Mouse (Mus musculus): Measurements from ENCODE around the gene Clcn3. TPM values are rescaled to one million over a fixed set of nuclear protein-coding genes. Genes with fewer than 3 reads are reported as not detected.

Gene Clcn3
- polyA plus RNA-seq, 1 experiment from 2014 or later, result 37.5 TPM

- H3K27ac ChIP-seq (ENCODE audit: low read depth, low read length), result no peak overlapping the region
- DNase-seq (ENCODE audit: low spot score), result no peak
- H3K9me3 ChIP-seq (ENCODE audit: control insufficient read depth, low read length), result no peaks in the 10 kb centered on the region
- no peaks in the 10 kb centered on the region for H3K36me3 ChIP-seq (ENCODE audit: control insufficient read depth, insufficient read depth, low read length)
- no peaks in the 10 kb centered on the region for H3K27me3 ChIP-seq (ENCODE audit: control insufficient read depth, insufficient read depth, low read length)
- no peak overlapping the region for H3K4me2 ChIP-seq (ENCODE audit: low read depth)
- 94% methylated on average over 2 of the region's 2 CpGs for WGBS
- no peak overlapping the region for H3K4me3 ChIP-seq (ENCODE audit: low read depth, low read length)
- H3K9ac ChIP-seq (ENCODE audit: low read length), result no peak overlapping the region
- H3K4me1 ChIP-seq (ENCODE audit: control insufficient read depth, insufficient read depth, low read length), result no peaks in the 10 kb centered on the region
- ATAC-seq (ENCODE audit: insufficient read depth, low FRiP score, low TSS enrichment), result no peak
Observed at GRCm38 (mm10) chr8:60942867-60943266, 40.2 kb downstream of the Clcn3 start.

DNA sequence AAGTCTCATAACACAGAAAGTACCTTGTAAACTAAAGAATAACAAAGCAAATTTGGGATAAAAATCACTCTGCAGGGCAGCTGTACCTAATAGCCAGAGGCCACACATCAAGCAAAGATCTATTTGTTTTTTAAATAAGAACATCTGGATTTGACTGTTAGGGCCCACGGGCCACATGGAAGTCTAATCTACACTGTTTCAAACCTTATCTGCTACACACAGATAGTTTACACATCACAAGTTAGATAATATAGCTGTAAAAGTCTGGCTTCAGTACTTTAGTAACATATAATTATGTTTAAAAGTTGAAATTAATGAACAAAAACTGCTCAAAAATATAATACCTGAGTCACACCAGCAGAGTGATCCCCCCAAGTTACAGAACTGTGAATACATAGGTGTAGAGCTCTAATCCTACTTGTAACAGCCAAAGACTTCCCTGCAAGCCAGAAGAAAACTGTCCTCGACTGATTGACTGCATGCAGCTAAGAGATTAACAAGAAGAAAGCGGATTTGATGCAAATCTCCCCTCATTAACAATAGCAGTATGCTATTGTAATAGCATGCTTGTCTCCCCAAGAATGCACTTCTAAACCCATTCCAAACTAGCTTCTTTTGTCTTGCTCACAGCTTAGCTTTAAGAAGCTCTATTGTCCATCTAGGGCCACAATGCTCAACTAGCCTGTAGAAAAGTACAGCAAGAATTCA lies 44.2 kb downstream of the Clcn3 start:
- no peak overlapping the region for H3K27ac ChIP-seq (ENCODE audit: low read depth, low read length)
- no peaks in the 10 kb centered on the region for H3K27me3 ChIP-seq (ENCODE audit: control insufficient read depth, insufficient read depth, low read length)
- no peak for DNase-seq (ENCODE audit: low spot score)
- 63% methylated on average over 3 of the region's 3 CpGs for WGBS
- H3K9ac ChIP-seq (ENCODE audit: low read length), result no peak overlapping the region
- H3K4me2 ChIP-seq (ENCODE audit: low read depth), result no peak overlapping the region
- no peaks in the 10 kb centered on the region for H3K9me3 ChIP-seq (ENCODE audit: control insufficient read depth, low read length)
- no peak for ATAC-seq (ENCODE audit: insufficient read depth, low FRiP score, low TSS enrichment)
- no peak overlapping the region for H3K4me3 ChIP-seq (ENCODE audit: low read depth, low read length)
- H3K36me3 ChIP-seq (ENCODE audit: control insufficient read depth, insufficient read depth, low read length), result no peaks in the 10 kb centered on the region
- H3K4me1 ChIP-seq (ENCODE audit: control insufficient read depth, insufficient read depth, low read length), result no peaks in the 10 kb centered on the region

DNA sequence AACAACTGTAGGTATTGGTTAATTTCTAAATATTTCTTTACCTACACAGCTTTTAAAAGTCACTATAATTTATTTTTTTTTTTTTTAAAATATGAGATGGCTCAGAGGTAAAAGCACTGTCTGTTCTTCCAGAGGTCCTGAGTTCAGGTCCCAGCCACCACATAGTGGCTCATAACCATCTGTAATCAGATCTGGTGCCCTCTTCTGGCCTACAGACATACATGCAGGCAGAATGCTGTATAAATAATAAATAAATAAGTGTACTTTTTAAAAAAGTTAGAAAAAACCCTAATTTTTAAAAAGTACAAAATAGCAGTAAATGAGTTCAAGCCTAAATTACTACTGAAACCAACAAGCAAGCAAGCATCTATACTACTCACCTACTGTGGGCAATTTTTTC lies 49.5 kb downstream of the Clcn3 start:
- Histone ChIP-seq H3K9me3 (ENCODE audit: control insufficient read depth, low read length) (no peaks in the 10 kb centered on the region), H3K36me3 (ENCODE audit: control insufficient read depth, insufficient read depth, low read length) (no peaks in the 10 kb centered on the region), H3K27me3 (ENCODE audit: control insufficient read depth, insufficient read depth, low read length) (no peaks in the 10 kb centered on the region), H3K27ac (ENCODE audit: low read depth, low read length) (no peak overlapping the region), H3K4me3 (ENCODE audit: low read depth, low read length) (no peak overlapping the region), H3K4me2 (ENCODE audit: low read depth) (no peak overlapping the region), H3K4me1 (ENCODE audit: control insufficient read depth, insufficient read depth, low read length) (no peaks in the 10 kb centered on the region), H3K9ac (ENCODE audit: low read length) (no peak overlapping the region)
- ATAC-seq (ENCODE audit: insufficient read depth, low FRiP score, low TSS enrichment) (no peak), DNase-seq (ENCODE audit: low spot score) (no peak)

GRCm38 (mm10) chr8:60920176-60920575 lies 62.9 kb downstream of the Clcn3 start:
- Histone ChIP-seq H3K4me1 (ENCODE audit: control insufficient read depth, insufficient read depth, low read length) (no peaks in the 10 kb centered on the region), H3K4me2 (ENCODE audit: low read depth) (no peak overlapping the region), H3K9me3 (ENCODE audit: control insufficient read depth, low read length) (no peaks in the 10 kb centered on the region), H3K9ac (ENCODE audit: low read length) (no peak overlapping the region), H3K27me3 (ENCODE audit: control insufficient read depth, insufficient read depth, low read length) (no peaks in the 10 kb centered on the region), H3K27ac (ENCODE audit: low read depth, low read length) (no peak overlapping the region), H3K36me3 (ENCODE audit: control insufficient read depth, insufficient read depth, low read length) (no peaks in the 10 kb centered on the region), H3K4me3 (ENCODE audit: low read depth, low read length) (no peak overlapping the region)
- DNase-seq (ENCODE audit: low spot score) (no peak), ATAC-seq (ENCODE audit: insufficient read depth, low FRiP score, low TSS enrichment) (no peak)
- 90% methylated on average over 4 of the region's 4 CpGs for WGBS

DNA sequence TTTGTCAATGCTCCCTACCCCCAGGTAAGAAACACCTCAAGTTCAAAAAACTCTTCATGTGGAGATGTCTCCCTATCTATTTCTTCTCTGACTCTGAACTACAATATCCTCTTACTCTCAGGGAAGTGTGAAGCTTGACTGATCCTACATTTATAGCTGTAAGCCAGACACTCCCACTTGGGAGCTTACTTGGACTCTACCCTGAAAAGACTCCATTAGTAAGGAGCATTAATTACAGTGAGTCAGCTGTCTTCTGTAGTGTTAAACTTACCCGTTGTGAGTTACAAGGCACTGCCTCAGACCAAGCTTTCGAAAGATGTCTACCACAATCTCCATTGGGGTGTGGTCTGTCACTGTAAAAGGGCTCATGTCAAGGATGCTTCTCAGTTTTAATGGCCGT lies 64.0 kb downstream of the Clcn3 start:
- Histone ChIP-seq H3K27ac (ENCODE audit: low read depth, low read length) (no peak overlapping the region), H3K4me1 (ENCODE audit: control insufficient read depth, insufficient read depth, low read length) (no peaks in the 10 kb centered on the region), H3K9me3 (ENCODE audit: control insufficient read depth, low read length) (no peaks in the 10 kb centered on the region), H3K9ac (ENCODE audit: low read length) (no peak overlapping the region), H3K4me3 (ENCODE audit: low read depth, low read length) (no peak overlapping the region), H3K4me2 (ENCODE audit: low read depth) (no peak overlapping the region), H3K27me3 (ENCODE audit: control insufficient read depth, insufficient read depth, low read length) (no peaks in the 10 kb centered on the region), H3K36me3 (ENCODE audit: control insufficient read depth, insufficient read depth, low read length) (no peaks in the 10 kb centered on the region)
- 89% methylated on average over 3 of the region's 3 CpGs for WGBS
- DNase-seq (ENCODE audit: low spot score) (no peak), ATAC-seq (ENCODE audit: insufficient read depth, low FRiP score, low TSS enrichment) (no peak)

GRCm38 (mm10) chr8:60912554-60912953 lies 70.5 kb downstream of the Clcn3 start:
- no peak overlapping the region for H3K27ac ChIP-seq (ENCODE audit: low read depth, low read length)
- no peak for ATAC-seq (ENCODE audit: insufficient read depth, low FRiP score, low TSS enrichment)
- H3K27me3 ChIP-seq (ENCODE audit: control insufficient read depth, insufficient read depth, low read length), result no peaks in the 10 kb centered on the region
- no peak overlapping the region for H3K9ac ChIP-seq (ENCODE audit: low read length)
- WGBS, result 49% methylated on average over 10 of the region's 10 CpGs
- no peaks in the 10 kb centered on the region for H3K36me3 ChIP-seq (ENCODE audit: control insufficient read depth, insufficient read depth, low read length)
- no peak for DNase-seq (ENCODE audit: low spot score)
- no peak overlapping the region for H3K4me3 ChIP-seq (ENCODE audit: low read depth, low read length)
- H3K4me1 ChIP-seq (ENCODE audit: control insufficient read depth, insufficient read depth, low read length), result no peaks in the 10 kb centered on the region
- H3K4me2 ChIP-seq (ENCODE audit: low read depth), result no peak overlapping the region
- no peaks in the 10 kb centered on the region for H3K9me3 ChIP-seq (ENCODE audit: control insufficient read depth, low read length)

DNA sequence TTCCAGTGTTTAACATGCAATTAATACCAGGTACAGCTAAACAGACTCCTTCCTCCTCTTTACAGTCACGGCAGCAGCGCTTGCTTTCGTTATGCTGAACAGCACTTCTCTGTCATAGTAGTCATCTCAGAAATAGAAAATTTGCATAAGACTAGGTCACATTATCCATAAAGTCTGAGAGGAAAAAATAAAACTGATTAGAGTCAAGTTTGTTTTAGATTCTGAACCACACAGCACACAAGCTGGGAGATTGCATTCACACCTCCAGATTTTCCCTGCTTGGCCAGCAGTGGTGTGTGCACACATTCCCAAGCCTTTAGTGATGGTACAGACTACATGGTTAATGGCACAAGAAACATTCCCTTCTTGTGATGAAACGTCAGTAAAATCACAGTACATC lies 71.0 kb downstream of the Clcn3 start:
- Histone ChIP-seq H3K4me1 (ENCODE audit: control insufficient read depth, insufficient read depth, low read length) (no peaks in the 10 kb centered on the region), H3K4me3 (ENCODE audit: low read depth, low read length) (no peak overlapping the region), H3K9ac (ENCODE audit: low read length) (no peak overlapping the region), H3K27ac (ENCODE audit: low read depth, low read length) (no peak overlapping the region), H3K4me2 (ENCODE audit: low read depth) (no peak overlapping the region), H3K36me3 (ENCODE audit: control insufficient read depth, insufficient read depth, low read length) (no peaks in the 10 kb centered on the region), H3K27me3 (ENCODE audit: control insufficient read depth, insufficient read depth, low read length) (no peaks in the 10 kb centered on the region), H3K9me3 (ENCODE audit: control insufficient read depth, low read length) (no peaks in the 10 kb centered on the region)
- 86% methylated on average over 4 of the region's 4 CpGs for WGBS
- no peak for DNase-seq (ENCODE audit: low spot score)
- no peak for ATAC-seq (ENCODE audit: insufficient read depth, low FRiP score, low TSS enrichment)

DNA sequence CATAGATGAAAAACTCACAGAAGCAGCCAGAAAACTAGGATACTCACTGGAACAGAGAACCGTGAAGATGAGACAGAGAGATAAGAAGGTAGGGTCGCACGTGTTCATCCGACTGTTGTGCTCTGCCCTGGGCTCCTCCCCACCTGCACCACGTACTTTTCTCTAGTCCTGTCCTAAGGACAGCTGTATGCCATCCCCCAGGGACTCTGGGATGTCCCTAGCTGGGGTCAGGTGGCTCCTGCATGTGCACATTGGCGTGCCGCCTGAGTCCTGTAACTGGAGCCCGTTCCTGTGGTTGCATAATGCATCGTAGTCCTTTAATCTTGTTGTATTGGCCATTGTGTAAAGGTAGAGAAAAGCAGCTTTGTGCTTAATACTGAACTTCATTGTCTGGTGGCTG lies 83.0 kb downstream of the Clcn3 start:
- DNase-seq (ENCODE audit: low spot score), result no peak
- no peak overlapping the region for H3K4me2 ChIP-seq (ENCODE audit: low read depth)
- WGBS, result 86% methylated on average over 9 of the region's 9 CpGs
- H3K9me3 ChIP-seq (ENCODE audit: control insufficient read depth, low read length), result no peaks in the 10 kb centered on the region
- no peak overlapping the region for H3K4me3 ChIP-seq (ENCODE audit: low read depth, low read length)
- no peak overlapping the region for H3K27ac ChIP-seq (ENCODE audit: low read depth, low read length)
- no peaks in the 10 kb centered on the region; the same call in 1 of the 2 replicates for H3K36me3 ChIP-seq (ENCODE audit: control insufficient read depth, insufficient read depth, low read length)
- ATAC-seq (ENCODE audit: insufficient read depth, low FRiP score, low TSS enrichment), result peak; percentile 35; the same call in 1 of the 2 replicates
- no peaks in the 10 kb centered on the region for H3K4me1 ChIP-seq (ENCODE audit: control insufficient read depth, insufficient read depth, low read length)
- H3K9ac ChIP-seq (ENCODE audit: low read length), result no peak overlapping the region
- no peaks in the 10 kb centered on the region for H3K27me3 ChIP-seq (ENCODE audit: control insufficient read depth, insufficient read depth, low read length)

- 89% methylated on average over 6 of the region's 6 CpGs for WGBS
- no peak for ATAC-seq (ENCODE audit: insufficient read depth, low FRiP score, low TSS enrichment)
Observed at GRCm38 (mm10) chr8:60895878-60896277, 87.2 kb downstream of the Clcn3 start.

More at GRCm38 (mm10) chr8:60895878-60896277, 87.2 kb downstream of the Clcn3 start:
- H3K4me1 ChIP-seq (ENCODE audit: control insufficient read depth, insufficient read depth, low read length), result 0 out of 2 replicates have a peak, but pooled peaks cover 7% of the 10 kb centered on the region
- H3K36me3 ChIP-seq (ENCODE audit: control insufficient read depth, insufficient read depth, low read length), result no peaks in the 10 kb centered on the region; the same call in 1 of the 2 replicates
- no peak overlapping the region for H3K4me2 ChIP-seq (ENCODE audit: low read depth)
- no peaks in the 10 kb centered on the region for H3K27me3 ChIP-seq (ENCODE audit: control insufficient read depth, insufficient read depth, low read length)
- DNase-seq (ENCODE audit: low spot score), result no peak
- no peak overlapping the region for H3K27ac ChIP-seq (ENCODE audit: low read depth, low read length)
- no peaks in the 10 kb centered on the region for H3K9me3 ChIP-seq (ENCODE audit: control insufficient read depth, low read length)
- no peak overlapping the region for H3K4me3 ChIP-seq (ENCODE audit: low read depth, low read length)
- H3K9ac ChIP-seq (ENCODE audit: low read length), result no peak overlapping the region
